Mouse (Mus musculus) mouse embryonic stem cell (cell line): ENCODE data around the gene Krt25.

Experiments
- in situ Hi-C, 2 experiments: fragments of 300-500 bp; cut with MboI; formaldehyde crosslinking; loops; 1 replicate in 1 of 2; 3 replicates in 1 of 2; pipeline ENCODE4 v1.14.3; 2019 to 2020; ENCODE audit warnings: low sequenced_read_pairs in 2 of 2, low pct_unique_long_range_greater_than_20kb in 1 of 2, mixed read lengths in 1 of 2; ENCODE audit not compliant: unreplicated experiment in 1 of 2

The Krt25 gene

GRCm38 (mm10) chr11:99322851-99323250, at the start of gene Krt25:
TSS of gene Krt25 (minus strand) at chr11:99322951.
- in situ Hi-C loops: no loop called here

- in situ Hi-C loops: loop anchor here in 1 of 2 experiments (10.0 kb wide), 1 partner anchor 95 kb away; no protein-coding TSS in a partner anchor
Measured at GRCm38 (mm10) chr11:99369853-99370451, 47.2 kb upstream of the Krt25 start.

- in situ Hi-C loops: no loop called here
Measured at GRCm38 (mm10) chr11:99369229-99369628, 46.5 kb upstream of the Krt25 start.

- in situ Hi-C loops: no loop called here
Measured at GRCm38 (mm10) chr11:99366791-99367190, 44.0 kb upstream of the Krt25 start.

- in situ Hi-C loops: no loop called here
Measured at GRCm38 (mm10) chr11:99364412-99364811, 41.7 kb upstream of the Krt25 start.

- in situ Hi-C loops: no loop called here
Measured at GRCm38 (mm10) chr11:99361423-99361822, 38.7 kb upstream of the Krt25 start.

GRCm38 (mm10) chr11:99351004-99351403, 28.3 kb upstream of the Krt25 start, which contains the start of gene Krt27:
TSS of gene Krt27 (minus strand) at chr11:99351104.
- in situ Hi-C loops: no loop called here

- in situ Hi-C loops: no loop called here
Measured at GRCm38 (mm10) chr11:99339299-99339847, 16.6 kb upstream of the Krt25 start.

- in situ Hi-C loops: no loop called here
Measured at GRCm38 (mm10) chr11:99337866-99338265, 15.1 kb upstream of the Krt25 start, which contains the start of gene Krt26. TSS of gene Krt26 (minus strand) at chr11:99337966.

GRCm38 (mm10) chr11:99333426-99333825, 10.7 kb upstream of the Krt25 start:
- in situ Hi-C loops: no loop called here

- in situ Hi-C loops: no loop called here
Measured at GRCm38 (mm10) chr11:99329655-99330054, 6.9 kb upstream of the Krt25 start.

- in situ Hi-C loops: no loop called here
Measured at GRCm38 (mm10) chr11:99321094-99321493, 1.7 kb downstream of the Krt25 start.

- in situ Hi-C loops: no loop called here
Measured at GRCm38 (mm10) chr11:99319127-99319526, 3.6 kb downstream of the Krt25 start.

- in situ Hi-C loops: no loop called here
Measured at GRCm38 (mm10) chr11:99316543-99316942, 6.2 kb downstream of the Krt25 start.

GRCm38 (mm10) chr11:99314594-99314993, 8.2 kb downstream of the Krt25 start:
- in situ Hi-C loops: no loop called here

GRCm38 (mm10) chr11:99310882-99311281, 11.9 kb downstream of the Krt25 start:
- in situ Hi-C loops: no loop called here

GRCm38 (mm10) chr11:99307579-99307978, 15.2 kb downstream of the Krt25 start:
- in situ Hi-C loops: no loop called here

GRCm38 (mm10) chr11:99295039-99295438, 27.7 kb downstream of the Krt25 start:
- in situ Hi-C loops: loop anchor here in 1 of 2 experiments (10.0 kb wide), 1 partner anchor 120 kb away; no protein-coding TSS in a partner anchor

GRCm38 (mm10) chr11:99292846-99293245, 29.9 kb downstream of the Krt25 start:
- in situ Hi-C loops: loop anchor here in 1 of 2 experiments (10.0 kb wide), 1 partner anchor 118 kb away; no protein-coding TSS in a partner anchor

GRCm38 (mm10) chr11:99284833-99285312, 37.9 kb downstream of the Krt25 start, which contains the start of gene Krt24:
TSS of gene Krt24 (minus strand) at chr11:99285262.
- in situ Hi-C loops: no loop called here
